Mouse (Mus musculus) hindbrain, embryonic 14.5 days (tissue): ENCODE data around the gene Degs2. TPM values are rescaled to one million over a fixed set of nuclear protein-coding genes. Genes with fewer than 3 reads are reported as not detected.

Experiments
- ATAC-seq: fragments of 200-750 bp; cut with Nextera tagmentation; 2 replicates; pipeline ENCODE4 v1.8.0; 2017; ENCODE audit warnings: moderate number of reproducible peaks, mild to moderate bottlenecking, moderate TSS enrichment, moderate library complexity; ENCODE audit not compliant: low FRiP score
- DNase-seq: peaks from one replicate; pipeline ENCODE4 v3.0.0-alpha.2; 2015; ENCODE audit warnings: low spot score
- H3K27ac ChIP-seq: fragments of 300-500 bp; sonication (generic); 2 replicates; pipeline ENCODE4 v1.5.1; 2014; ENCODE audit warnings: mild to moderate bottlenecking, moderate library complexity
- H3K27me3 ChIP-seq: fragments of 300-500 bp; sonication (generic); 2 replicates; pipeline ENCODE4 v1.6.1; 2014; ENCODE audit warnings: mild to moderate bottlenecking, low read length, mixed read lengths; ENCODE audit not compliant: control insufficient read depth, insufficient read depth
- H3K36me3 ChIP-seq: fragments of 300-500 bp; sonication (generic); replicated peaks from 2 replicates; pipeline ENCODE4 v1.6.1; 2014; ENCODE audit not compliant: control insufficient read depth, insufficient read depth
- H3K4me1 ChIP-seq: fragments of 300-500 bp; sonication (generic); replicated peaks from 2 replicates; pipeline ENCODE4 v1.6.1; 2014; ENCODE audit warnings: antibody characterized with exemption, low read length, mixed read lengths; ENCODE audit not compliant: control insufficient read depth, insufficient read depth
- H3K4me2 ChIP-seq: fragments of 300-500 bp; sonication (generic); replicated peaks from 2 replicates; pipeline ENCODE4 v1.6.1; 2014; ENCODE audit warnings: mild to moderate bottlenecking, moderate library complexity
- H3K4me3 ChIP-seq: fragments of 300-500 bp; sonication (generic); replicated peaks from 2 replicates; pipeline ENCODE4 v1.5.1; 2014; ENCODE audit warnings: mild to moderate bottlenecking, low read length
- H3K9ac ChIP-seq: fragments of 300-500 bp; sonication (generic); 2 replicates; pipeline ENCODE4 v1.6.1; 2014
- H3K9me3 ChIP-seq: fragments of 300-500 bp; sonication (generic); 2 replicates; pipeline ENCODE4 v1.6.1; 2016; ENCODE audit warnings: low read length; ENCODE audit not compliant: control insufficient read depth
- WGBS: fragments of 180-500 bp; shearing (Covaris S2); extraction: QIAGEN DNeasy Blood & Tissue Kit; methylation state at CpG from one replicate; pipeline ENCODE4 v1.1.7; 2014; 5-methylcytosine and 5-hydroxymethylcytosine counted together
- polyA plus RNA-seq: library from polyadenylated mRNA; unstranded; fragments of >200 nt; fragmentation: Nextera tagmentation; extraction: Ambion mirVana; gene quantifications from 2 replicates; pipeline ENCODE4 v1.2.1, GENCODE M21; 2014

Gene Degs2
- polyA plus RNA-seq, 1 experiment from 2014 or later = 2.1 TPM

GRCm38 (mm10) chr12:108674502-108674901, 27.6 kb downstream of the Degs2 start:
- no peak for ATAC-seq
- H3K27me3 ChIP-seq = no peaks in the 10 kb centered on the region
- 89% methylated on average over 4 of the region's 4 CpGs for WGBS
- H3K4me3 ChIP-seq = no peak overlapping the region
- H3K9ac ChIP-seq = no peak overlapping the region
- H3K4me1 ChIP-seq = no peaks in the 10 kb centered on the region
- peaks cover 90% of the 10 kb centered on the region for H3K36me3 ChIP-seq
- H3K27ac ChIP-seq = no peak overlapping the region
- no peak overlapping the region for H3K4me2 ChIP-seq
- no peak for DNase-seq
- no peaks in the 10 kb centered on the region for H3K9me3 ChIP-seq

- H3K4me3 ChIP-seq = no peak overlapping the region
- ATAC-seq = no peak
- DNase-seq = no peak
- H3K27me3 ChIP-seq = no peaks in the 10 kb centered on the region
- 74% methylated on average over 3 of the region's 3 CpGs for WGBS
- no peaks in the 10 kb centered on the region for H3K9me3 ChIP-seq
- H3K4me1 ChIP-seq = 0 out of 2 replicates have a peak, but pooled peaks cover 2% of the 10 kb centered on the region
- no peak overlapping the region for H3K4me2 ChIP-seq
- no peak overlapping the region for H3K9ac ChIP-seq
- H3K27ac ChIP-seq = no peak overlapping the region
- peaks cover 81% of the 10 kb centered on the region for H3K36me3 ChIP-seq
Observed at GRCm38 (mm10) chr12:108673546-108673945, 28.6 kb downstream of the Degs2 start.

- H3K36me3 ChIP-seq = peaks cover 75% of the 10 kb centered on the region
- ATAC-seq = no peak
Observed at GRCm38 (mm10) chr12:108672908-108673307, 29.2 kb downstream of the Degs2 start.

GRCm38 (mm10) chr12:108671541-108671940, 30.6 kb downstream of the Degs2 start:
- H3K4me1 ChIP-seq = 0 out of 2 replicates have a peak, but pooled peaks cover 12% of the 10 kb centered on the region
- no peak overlapping the region for H3K4me3 ChIP-seq
- no peaks in the 10 kb centered on the region for H3K27me3 ChIP-seq
- H3K27ac ChIP-seq = no peak overlapping the region
- ATAC-seq (no peak), DNase-seq (no peak)
- H3K9ac ChIP-seq = no peak overlapping the region
- no peaks in the 10 kb centered on the region for H3K9me3 ChIP-seq
- no peak overlapping the region for H3K4me2 ChIP-seq
- WGBS = 96% methylated on average over 2 of the region's 2 CpGs
- H3K36me3 ChIP-seq = peaks cover 62% of the 10 kb centered on the region

More at GRCm38 (mm10) chr12:108672908-108673307, 29.2 kb downstream of the Degs2 start:
- no peak overlapping the region for H3K4me2 ChIP-seq
- no peak overlapping the region for H3K27ac ChIP-seq
- 83% methylated on average over 4 of the region's 4 CpGs for WGBS
- DNase-seq = no peak
- no peaks in the 10 kb centered on the region for H3K9me3 ChIP-seq
- H3K4me1 ChIP-seq = 0 out of 2 replicates have a peak, but pooled peaks cover 9% of the 10 kb centered on the region
- H3K4me3 ChIP-seq = no peak overlapping the region
- no peaks in the 10 kb centered on the region for H3K27me3 ChIP-seq
- no peak overlapping the region for H3K9ac ChIP-seq

- peak; percentile 14; the same call in 1 of the 2 replicates for ATAC-seq
- H3K27ac ChIP-seq = peak overlapping the region; percentile 64
Observed at GRCm38 (mm10) chr12:108668606-108669235, 33.4 kb downstream of the Degs2 start.

GRCm38 (mm10) chr12:108657350-108657749, 44.8 kb downstream of the Degs2 start:
- WGBS = 83% methylated on average over 1 of the region's 1 CpGs
- H3K4me2 ChIP-seq = no peak overlapping the region
- H3K9me3 ChIP-seq = no peaks in the 10 kb centered on the region
- no peak overlapping the region for H3K27ac ChIP-seq
- H3K27me3 ChIP-seq = no peaks in the 10 kb centered on the region
- no peak overlapping the region for H3K9ac ChIP-seq
- H3K36me3 ChIP-seq = peaks cover 60% of the 10 kb centered on the region
- H3K4me1 ChIP-seq = no peaks in the 10 kb centered on the region
- DNase-seq = no peak
- ATAC-seq = no peak
- no peak overlapping the region for H3K4me3 ChIP-seq

More at GRCm38 (mm10) chr12:108668606-108669235, 33.4 kb downstream of the Degs2 start:
- Histone ChIP-seq H3K4me1 (0 out of 2 replicates have a peak, but pooled peaks cover 12% of the 10 kb centered on the region), H3K9ac (no peak overlapping the region), H3K27me3 (no peaks in the 10 kb centered on the region), H3K4me2 (no peak overlapping the region), H3K9me3 (no peaks in the 10 kb centered on the region), H3K4me3 (no peak overlapping the region), H3K36me3 (peaks cover 47% of the 10 kb centered on the region)
- WGBS = 67% methylated on average over 8 of the region's 8 CpGs
- peak; percentile 38 for DNase-seq

- DNase-seq = no peak
- H3K9me3 ChIP-seq = no peaks in the 10 kb centered on the region
- H3K27me3 ChIP-seq = no peaks in the 10 kb centered on the region
- no peak overlapping the region for H3K4me2 ChIP-seq
- H3K27ac ChIP-seq = no peak overlapping the region
- H3K9ac ChIP-seq = no peak overlapping the region
- 95% methylated on average over 11 of the region's 11 CpGs for WGBS
- ATAC-seq = no peak
- H3K4me3 ChIP-seq = no peak overlapping the region
- H3K4me1 ChIP-seq = no peaks in the 10 kb centered on the region
- peaks cover 77% of the 10 kb centered on the region for H3K36me3 ChIP-seq
Observed at GRCm38 (mm10) chr12:108653358-108654335, 48.5 kb downstream of the Degs2 start.

GRCm38 (mm10) chr12:108651053-108651660, 51.0 kb downstream of the Degs2 start:
- Histone ChIP-seq H3K27ac (no peak overlapping the region), H3K9ac (no peak overlapping the region), H3K4me1 (no peaks in the 10 kb centered on the region), H3K36me3 (peaks cover 80% of the 10 kb centered on the region), H3K27me3 (no peaks in the 10 kb centered on the region), H3K4me2 (no peak overlapping the region), H3K4me3 (no peak overlapping the region), H3K9me3 (no peaks in the 10 kb centered on the region)
- ATAC-seq (no peak), DNase-seq (no peak)
- WGBS = 68% methylated on average over 7 of the region's 7 CpGs

GRCm38 (mm10) chr12:108647784-108648183, 54.3 kb downstream of the Degs2 start:
- ATAC-seq = no peak
- no peak for DNase-seq
- Histone ChIP-seq H3K27me3 (no peaks in the 10 kb centered on the region), H3K4me3 (no peak overlapping the region), H3K36me3 (peaks cover 50% of the 10 kb centered on the region), H3K4me2 (no peak overlapping the region), H3K27ac (no peak overlapping the region), H3K9me3 (no peaks in the 10 kb centered on the region), H3K9ac (no peak overlapping the region), H3K4me1 (no peaks in the 10 kb centered on the region)
